Mouse (Mus musculus) CH12.LX (cell line): ENCODE data around the gene Nppc.

Experiments used
- MAX ChIP-seq: IDR thresholded peaks from 2 replicates; pipeline ENCODE4 v1.6.1; 2011; ENCODE audit warnings: low read length, improper control_type of control experiment
- POLR2A ChIP-seq: IDR thresholded peaks from 2 replicates; pipeline ENCODE4 v1.6.1; 2011; ENCODE audit warnings: low read depth, mild to moderate bottlenecking, improper control_type of control experiment, low read length
- RCOR1 ChIP-seq: conservative IDR thresholded peaks from 2 replicates; pipeline ENCODE4 v1.6.1; 2012; ENCODE audit warnings: low read depth, mild to moderate bottlenecking, inconsistent platforms, low read length, improper control_type of control experiment
- USF2 ChIP-seq: conservative IDR thresholded peaks from 2 replicates; pipeline ENCODE4 v1.6.1; 2011; ENCODE audit warnings: low read depth, low read length, improper control_type of control experiment

- TF ChIP-seq USF2: no peak
- TF ChIP-seq RCOR1: no peak
- no peak for TF ChIP-seq POLR2A
- TF ChIP-seq MAX: no peak
Measured at GRCm38 (mm10) chr1:86647517-86647916, 22.9 kb downstream of the Nppc start.
